Mouse (Mus musculus) stomach, embryonic 14.5 days (tissue): ENCODE measurements around the gene Rimkla. TPM values are rescaled to one million over a fixed set of nuclear protein-coding genes. Genes with fewer than 3 reads are reported as not detected.
"Not testable (repeated sequence)": the region's sequence is repeated elsewhere in the genome, so short reads cannot be mapped to it uniquely, and the experiment has no call there.

Experiments
- ATAC-seq: fragments of 200-750 bp; cut with Nextera tagmentation; 2 replicates; pipeline ENCODE4 v1.8.0; 2017; ENCODE audit warnings: low read depth, moderate TSS enrichment; ENCODE audit not compliant: insufficient number of reproducible peaks, insufficient read depth, low FRiP score
- H3K27ac ChIP-seq: fragments of 300-500 bp; sonication (generic); 2 replicates; pipeline ENCODE4 v1.5.1; 2014; ENCODE audit warnings: mild to moderate bottlenecking, low read length, moderate library complexity, mixed read lengths
- H3K27me3 ChIP-seq: fragments of 300-500 bp; sonication (generic); 2 replicates; pipeline ENCODE4 v1.6.1; 2014; ENCODE audit warnings: low read length, control low read depth, mixed read lengths; ENCODE audit not compliant: control insufficient read depth, insufficient read depth
- H3K36me3 ChIP-seq: fragments of 300-500 bp; sonication (generic); 2 replicates; pipeline ENCODE4 v1.6.1; 2014; ENCODE audit warnings: mild to moderate bottlenecking, control low read depth, low read length, moderate library complexity, mixed read lengths; ENCODE audit not compliant: control insufficient read depth, insufficient read depth
- H3K4me1 ChIP-seq: fragments of 300-500 bp; sonication (generic); 2 replicates; pipeline ENCODE4 v1.6.1; 2014; ENCODE audit warnings: low read length, control low read depth, mixed read lengths; ENCODE audit not compliant: control insufficient read depth, insufficient read depth
- H3K4me2 ChIP-seq: fragments of 300-500 bp; sonication (generic); replicated peaks from 2 replicates; pipeline ENCODE4 v1.6.1; 2014; ENCODE audit warnings: low read depth, low read length, control low read depth
- H3K4me3 ChIP-seq: fragments of 300-500 bp; sonication (generic); 2 replicates; pipeline ENCODE4 v1.5.1; 2014; ENCODE audit warnings: low read depth, low read length, control low read depth
- H3K9ac ChIP-seq: fragments of 300-500 bp; sonication (generic); replicated peaks from 2 replicates; pipeline ENCODE4 v1.6.1; 2014; ENCODE audit warnings: low read depth, mild to moderate bottlenecking, control low read depth, low read length, moderate library complexity, mixed read lengths
- H3K9me3 ChIP-seq: fragments of 300-500 bp; sonication (generic); 2 replicates; pipeline ENCODE4 v1.6.1; 2016; ENCODE audit warnings: low read depth, low read length, control low read depth; ENCODE audit not compliant: control insufficient read depth
- WGBS: fragments of 180-500 bp; shearing (Covaris S2); extraction: QIAGEN DNeasy Blood & Tissue Kit; methylation state at CpG from one replicate; pipeline ENCODE4 v1.1.7; 2014; 5-methylcytosine and 5-hydroxymethylcytosine counted together
- polyA plus RNA-seq: library from polyadenylated mRNA; unstranded; fragments of >200 nt; fragmentation: Nextera tagmentation; extraction: Ambion mirVana; gene quantifications from 2 replicates; pipeline ENCODE4 v1.2.1, GENCODE M21; 2014

Rimkla gene
- polyA plus RNA-seq, result 1.8 and 2.0 TPM in 2 replicates

DNA sequence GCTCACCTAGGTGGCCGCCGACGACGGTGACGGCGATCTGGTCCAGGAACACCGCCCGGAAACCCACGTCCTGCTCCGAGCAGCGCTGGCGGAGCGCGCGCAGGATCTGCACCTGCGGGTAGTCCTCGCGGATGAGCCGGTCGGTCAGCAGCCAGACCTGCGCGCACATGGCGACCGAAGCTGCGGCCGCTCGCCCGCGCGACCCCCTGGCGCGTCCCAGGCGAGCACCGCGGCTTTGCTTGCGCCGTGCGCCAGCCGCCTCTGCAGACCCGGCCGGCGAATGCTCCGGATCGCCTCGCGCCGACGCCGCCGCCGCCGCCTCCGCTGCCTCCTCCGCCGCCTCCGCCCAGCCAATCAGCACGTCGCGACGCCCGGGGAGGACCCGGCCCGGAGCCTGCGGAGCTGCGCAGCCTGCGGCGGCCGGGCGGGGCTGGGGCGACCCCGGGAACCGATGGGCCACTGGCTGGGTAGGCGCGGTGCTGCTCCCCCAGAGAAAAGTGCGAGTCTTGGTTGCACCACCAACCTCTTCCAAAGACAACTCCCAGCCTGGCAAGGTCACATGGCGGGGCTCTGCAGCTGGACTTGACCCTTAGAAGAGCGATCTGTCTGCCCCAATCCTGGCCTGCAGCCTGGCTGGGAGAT, at the start of gene Rimkla:
Gene Rimkla, minus strand, starts transcription at position 338 of the 642 bp plus-strand sequence.
- WGBS, result under 1% methylated on average over 69 of the region's 77 CpGs
- peak within 1 kb of the TSS; percentile 83 for H3K4me2 ChIP-seq
- H3K27ac ChIP-seq, result no peak within 1 kb of the TSS
- H3K27me3 ChIP-seq, result 0 out of 2 replicates have a peak, but pooled peaks cover 5% of the 10 kb centered on the region
- peak within 1 kb of the TSS; percentile 18; the same call in 1 of the 2 replicates for H3K9ac ChIP-seq
- H3K36me3 ChIP-seq, result no peaks in the 10 kb centered on the region
- ATAC-seq, result peak; percentile 81
- peaks cover 3% of the 10 kb centered on the region; the same call in 1 of the 2 replicates for H3K9me3 ChIP-seq
- H3K4me1 ChIP-seq, result no peaks in the 10 kb centered on the region
- peak within 1 kb of the TSS; percentile 52 for H3K4me3 ChIP-seq

- 6% methylated on average over 10 of the region's 10 CpGs for WGBS
- Histone ChIP-seq H3K4me1 (peaks cover 15% of the 10 kb centered on the region; the same call in 1 of the 2 replicates), H3K36me3 (no peaks in the 10 kb centered on the region), H3K4me3 (peak overlapping the region; percentile 90), H3K27ac (peak overlapping the region; percentile 96; the same call in 1 of the 2 replicates), H3K4me2 (peak overlapping the region; percentile 78), H3K27me3 (no peaks in the 10 kb centered on the region), H3K9ac (peak overlapping the region; percentile 95; the same call in 1 of the 2 replicates), H3K9me3 (no peaks in the 10 kb centered on the region)
- ATAC-seq, result no peak
These were observed 48.1 kb upstream of the Rimkla start for GRCm38 (mm10) chr4:119540533-119540890.

- peak overlapping the region; percentile 95 for H3K9ac ChIP-seq
- peak; percentile 83 for ATAC-seq
- peaks cover 15% of the 10 kb centered on the region; the same call in 1 of the 2 replicates for H3K4me1 ChIP-seq
- peak overlapping the region; percentile 90 for H3K4me3 ChIP-seq
- H3K36me3 ChIP-seq, result no peaks in the 10 kb centered on the region
- peak overlapping the region; percentile 78 for H3K4me2 ChIP-seq
- H3K9me3 ChIP-seq, result no peaks in the 10 kb centered on the region
- peak overlapping the region; percentile 96 for H3K27ac ChIP-seq
- H3K27me3 ChIP-seq, result no peaks in the 10 kb centered on the region
- under 1% methylated on average over 52 of the region's 76 CpGs for WGBS
These were observed 47.6 kb upstream of the Rimkla start for GRCm38 (mm10) chr4:119539836-119540532.

- H3K4me2 ChIP-seq, result peak within 1 kb of the TSS; percentile 78
- H3K27me3 ChIP-seq, result no peaks in the 10 kb centered on the region
- peaks cover 15% of the 10 kb centered on the region; the same call in 1 of the 2 replicates for H3K4me1 ChIP-seq
- WGBS, result under 1% methylated on average over 61 of the region's 85 CpGs
- H3K27ac ChIP-seq, result peak within 1 kb of the TSS; percentile 96
- peak; percentile 91 for ATAC-seq
- H3K36me3 ChIP-seq, result no peaks in the 10 kb centered on the region
- H3K4me3 ChIP-seq, result peak within 1 kb of the TSS; percentile 90
- peak within 1 kb of the TSS; percentile 95 for H3K9ac ChIP-seq
- no peaks in the 10 kb centered on the region for H3K9me3 ChIP-seq
These were observed 46.8 kb upstream of the Rimkla start, which contains the start of gene Frg2f1 for GRCm38 (mm10) chr4:119539031-119539824. Gene Frg2f1 (minus strand): TSS chr4:119539529.

DNA sequence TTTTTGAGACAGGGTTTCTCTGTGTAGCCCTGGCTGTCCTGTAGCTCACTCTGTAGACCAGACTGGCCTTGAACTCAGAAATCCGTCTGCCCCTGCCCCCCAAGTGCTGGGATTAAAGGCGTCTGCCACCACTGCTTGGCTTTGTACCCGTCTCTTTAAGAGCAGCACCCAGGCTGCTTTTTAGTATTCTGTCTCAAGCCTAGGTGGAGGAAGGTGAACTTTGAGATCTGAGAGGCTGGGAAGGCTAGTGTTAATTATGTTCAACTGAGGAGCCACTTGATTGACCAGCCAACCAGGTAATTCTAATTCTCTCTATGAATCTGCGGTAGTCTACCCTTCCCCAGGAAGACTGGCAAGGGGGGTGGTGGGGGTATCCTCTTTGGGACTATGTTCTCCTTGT, 45.0 kb upstream of the Rimkla start:
- Histone ChIP-seq H3K27ac (no peak overlapping the region), H3K4me2 (no peak overlapping the region), H3K36me3 (no peaks in the 10 kb centered on the region), H3K27me3 (no peaks in the 10 kb centered on the region), H3K4me1 (peaks cover 15% of the 10 kb centered on the region; the same call in 1 of the 2 replicates), H3K9me3 (no peaks in the 10 kb centered on the region), H3K4me3 (no peak overlapping the region), H3K9ac (no peak overlapping the region)
- no peak for ATAC-seq
- WGBS, result 86% methylated on average over 4 of the region's 4 CpGs

DNA sequence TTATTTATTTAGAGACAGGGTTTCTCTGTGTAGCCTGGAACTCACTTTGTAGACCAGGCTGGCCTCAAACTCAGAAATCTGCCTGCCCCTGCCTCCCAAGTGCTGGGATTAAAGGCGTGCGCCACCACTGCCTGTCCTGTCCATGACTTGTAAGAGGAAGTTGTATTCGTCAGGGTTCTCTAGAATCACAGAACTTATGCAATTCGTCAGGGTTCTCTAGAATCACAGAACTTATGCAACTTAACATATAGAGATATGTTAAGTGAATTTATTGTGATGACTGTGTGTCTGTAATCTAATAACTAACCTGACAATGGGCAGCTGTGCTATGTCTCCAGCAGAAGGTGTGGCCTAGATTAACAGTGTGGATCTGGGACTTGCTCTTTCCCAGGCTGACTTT, 44.2 kb upstream of the Rimkla start, which contains the start of gene Foxj3:
Gene Foxj3, plus strand, starts transcription at position 390 of the 400 bp plus-strand sequence.
- not testable (repeated sequence) for H3K36me3 ChIP-seq, H3K9ac ChIP-seq, H3K27me3 ChIP-seq, ATAC-seq, H3K4me3 ChIP-seq, H3K4me2 ChIP-seq, H3K27ac ChIP-seq, H3K9me3 ChIP-seq
- WGBS, result 90% methylated on average over 4 of the region's 4 CpGs
- peaks cover 15% of the 10 kb centered on the region; the same call in 1 of the 2 replicates for H3K4me1 ChIP-seq

GRCm38 (mm10) chr4:119535103-119535502, 42.7 kb upstream of the Rimkla start:
- no peak for ATAC-seq
- Histone ChIP-seq H3K9ac (no peak overlapping the region), H3K4me2 (no peak overlapping the region), H3K4me3 (no peak overlapping the region), H3K27ac (no peak overlapping the region), H3K4me1 (0 out of 2 replicates have a peak, but pooled peaks cover 4% of the 10 kb centered on the region), H3K9me3 (no peaks in the 10 kb centered on the region), H3K27me3 (no peaks in the 10 kb centered on the region), H3K36me3 (no peaks in the 10 kb centered on the region)
- WGBS, result 24% methylated on average over 4 of the region's 4 CpGs

DNA sequence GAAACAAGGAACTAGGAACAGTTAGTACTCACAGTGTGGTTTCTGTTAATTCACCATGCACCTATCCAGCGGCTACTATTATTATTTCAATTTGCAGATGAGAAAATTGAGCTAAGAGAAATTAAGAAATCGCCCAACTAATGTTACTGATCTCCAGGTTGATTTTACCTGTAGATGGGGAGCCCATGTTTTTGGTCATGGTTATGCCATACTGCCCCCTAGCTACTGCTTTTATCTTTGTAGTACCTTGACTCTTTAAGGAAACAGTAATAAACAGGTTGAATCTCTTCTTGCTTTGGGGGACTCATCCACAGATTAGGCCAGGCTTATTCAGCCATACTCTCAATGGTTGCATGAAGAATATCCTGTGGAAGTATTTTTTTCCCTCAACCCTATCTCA, 39.4 kb upstream of the Rimkla start:
- no peak overlapping the region for H3K4me3 ChIP-seq
- H3K9ac ChIP-seq, result no peak overlapping the region
- no peak for ATAC-seq
- H3K27me3 ChIP-seq, result no peaks in the 10 kb centered on the region
- H3K9me3 ChIP-seq, result no peaks in the 10 kb centered on the region
- H3K36me3 ChIP-seq, result no peaks in the 10 kb centered on the region
- no peaks in the 10 kb centered on the region for H3K4me1 ChIP-seq
- no peak overlapping the region for H3K27ac ChIP-seq
- no peak overlapping the region for H3K4me2 ChIP-seq
- WGBS, result 78% methylated on average over 2 of the region's 2 CpGs
